Mouse (Mus musculus) CH12.LX (cell line): Measurements from ENCODE around the gene Srprb. TPM values are rescaled to one million over a fixed set of nuclear protein-coding genes. Genes with fewer than 3 reads are reported as not detected.

Experiments used
- DNase-seq: peaks from one replicate; pipeline ENCODE4 v3.0.0-alpha.2; 2013; ENCODE audit errors: extremely low read depth
- H3K27ac ChIP-seq: 2 replicates; pipeline ENCODE4 v1.5.1; 2012; ENCODE audit warnings: low read depth, mild to moderate bottlenecking, control low read depth, moderate library complexity; ENCODE audit not compliant: insufficient read depth
- H3K27me3 ChIP-seq: replicated peaks from 2 replicates; pipeline ENCODE3; 2012; ENCODE audit warnings: inconsistent platforms
- H3K36me3 ChIP-seq, 2 experiments: replicated peaks in 1 of 2; 2 replicates each; pipeline versions ENCODE3 to v1.6.1; 2012; ENCODE audit warnings: inconsistent platforms in 1 of 2, low read length in 1 of 2, mild to moderate bottlenecking in 1 of 2, mixed read lengths in 1 of 2, moderate library complexity in 1 of 2; ENCODE audit not compliant: control insufficient read depth in 1 of 2, insufficient read depth in 1 of 2
- H3K4me1 ChIP-seq, 2 experiments: 2 replicates each; pipeline ENCODE4 v1.6.1; 2012; ENCODE audit warnings: inconsistent platforms in 1 of 2, moderate library complexity in 1 of 2; ENCODE audit not compliant: insufficient read depth in 2 of 2, control insufficient read depth in 1 of 2
- H3K4me2 ChIP-seq: 2 replicates; pipeline ENCODE4 v1.6.1; 2012; ENCODE audit warnings: low read depth, mild to moderate bottlenecking, control low read depth; ENCODE audit not compliant: poor library complexity, insufficient read depth, severe bottlenecking
- H3K4me3 ChIP-seq, 3 experiments: fragments of 150-350 bp in 1 of 3; sonication (generic) in 1 of 3; replicated peaks in 1 of 3; 2 replicates each; pipeline versions ENCODE3 to v1.5.1; 2011 to 2012; ENCODE audit warnings: low read depth in 2 of 3, low read length in 2 of 3, mild to moderate bottlenecking in 2 of 3, moderate library complexity in 2 of 3, control low read depth in 1 of 3, improper control_type of control experiment in 1 of 3, inconsistent platforms in 1 of 3, mixed read lengths in 1 of 3; ENCODE audit not compliant: poor library complexity in 1 of 3
- H3K79me2 ChIP-seq: replicated peaks from 2 replicates; pipeline ENCODE4 v1.6.1; 2012; ENCODE audit warnings: mild to moderate bottlenecking, moderate library complexity; ENCODE audit not compliant: control insufficient read depth, poor library complexity, insufficient read depth, severe bottlenecking; ENCODE audit errors: extremely low read depth
- H3K9ac ChIP-seq: 2 replicates; pipeline ENCODE4 v1.6.1; 2012; ENCODE audit warnings: low read depth, mild to moderate bottlenecking, control low read depth, moderate library complexity; ENCODE audit not compliant: insufficient read depth
- H3K9me3 ChIP-seq: replicated peaks from 2 replicates; pipeline ENCODE3; 2012; ENCODE audit warnings: low read length, inconsistent platforms, mixed read lengths
- E2F4 ChIP-seq: IDR thresholded peaks from 2 replicates; pipeline ENCODE4 v1.6.1; 2011; ENCODE audit warnings: low read depth, low read length, improper control_type of control experiment; ENCODE audit not compliant: insufficient replicate concordance
- ELF1 ChIP-seq: IDR thresholded peaks from 2 replicates; pipeline ENCODE4 v1.6.1; 2014; ENCODE audit warnings: low read depth, mild to moderate bottlenecking, inconsistent platforms, low read length, improper control_type of control experiment
- ETS1 ChIP-seq: conservative IDR thresholded peaks from 2 replicates; pipeline ENCODE4 v1.6.1; 2012; ENCODE audit warnings: low read depth, mild to moderate bottlenecking, inconsistent platforms, low read length, improper control_type of control experiment, moderate library complexity
- GABPA ChIP-seq: IDR thresholded peaks from 2 replicates; pipeline ENCODE4 v1.6.1; 2012; ENCODE audit warnings: low read depth, low read length, improper control_type of control experiment, inconsistent platforms; ENCODE audit not compliant: insufficient replicate concordance
- HCFC1 ChIP-seq: IDR thresholded peaks from 2 replicates; pipeline ENCODE4 v1.6.1; 2012; ENCODE audit warnings: low read depth, mild to moderate bottlenecking, inconsistent platforms, low read length, improper control_type of control experiment
- MAFK ChIP-seq: IDR thresholded peaks from 2 replicates; pipeline ENCODE4 v1.6.1; 2011; ENCODE audit warnings: low read length, improper control_type of control experiment; ENCODE audit not compliant: insufficient replicate concordance
- MAZ ChIP-seq: IDR thresholded peaks from 2 replicates; pipeline ENCODE4 v1.6.1; 2012; ENCODE audit warnings: low read depth, mild to moderate bottlenecking, inconsistent platforms, low read length, improper control_type of control experiment, moderate library complexity
- MEF2A ChIP-seq: IDR thresholded peaks from 2 replicates; pipeline ENCODE4 v1.6.1; 2014; ENCODE audit warnings: low read depth, mild to moderate bottlenecking, inconsistent platforms, low read length, improper control_type of control experiment, borderline replicate concordance
- PAX5 ChIP-seq: IDR thresholded peaks from 2 replicates; pipeline ENCODE4 v1.6.1; 2012; ENCODE audit warnings: low read length, inconsistent platforms, mixed read lengths
- POLR2A ChIP-seq: IDR thresholded peaks from 2 replicates; pipeline ENCODE4 v1.6.1; 2011; ENCODE audit warnings: low read depth, mild to moderate bottlenecking, improper control_type of control experiment, low read length
- POLR2AphosphoS2 ChIP-seq: IDR thresholded peaks from 2 replicates; pipeline ENCODE4 v1.6.1; 2011; ENCODE audit warnings: low read depth, low read length, improper control_type of control experiment
- SMC3 ChIP-seq: IDR thresholded peaks from 2 replicates; pipeline ENCODE4 v1.6.1; 2011; ENCODE audit warnings: low read depth, low read length, improper control_type of control experiment
- TCF12 ChIP-seq: IDR thresholded peaks from 2 replicates; pipeline ENCODE4 v1.6.1; 2014; ENCODE audit warnings: low read depth, mild to moderate bottlenecking, inconsistent platforms, low read length, improper control_type of control experiment
- UBTF ChIP-seq: IDR thresholded peaks from 2 replicates; pipeline ENCODE4 v1.6.1; 2012; ENCODE audit warnings: low read depth, mild to moderate bottlenecking, inconsistent platforms, low read length, improper control_type of control experiment, moderate library complexity
- USF1 ChIP-seq: IDR thresholded peaks from 2 replicates; pipeline ENCODE4 v1.6.1; 2014; ENCODE audit warnings: low read depth, mild to moderate bottlenecking, inconsistent platforms, low read length, improper control_type of control experiment
- ZC3H11A ChIP-seq: IDR thresholded peaks from 2 replicates; pipeline ENCODE4 v1.6.1; 2012; ENCODE audit warnings: low read depth, mild to moderate bottlenecking, inconsistent platforms, low read length, improper control_type of control experiment
- ZKSCAN1 ChIP-seq: IDR thresholded peaks from 2 replicates; pipeline ENCODE4 v1.6.1; 2012; ENCODE audit warnings: low read depth, inconsistent platforms, low read length, improper control_type of control experiment, borderline replicate concordance
- ZMIZ1 ChIP-seq: IDR thresholded peaks from 2 replicates; pipeline ENCODE4 v1.6.1; 2012; ENCODE audit warnings: low read depth, mild to moderate bottlenecking, inconsistent platforms, low read length, improper control_type of control experiment
- dilution Hi-C: fragments of 300-500 bp; cut with MboI; formaldehyde crosslinking; loops from 2 replicates; pipeline ENCODE4 v1.14.3; 2020; ENCODE audit warnings: low sequenced_read_pairs; ENCODE audit not compliant: extremely low pct_unique_long_range_greater_than_20kb, extremely low pct_ligation_motif_present
- in situ Hi-C: fragments of 300-500 bp; cut with MboI; formaldehyde crosslinking; loops from 3 replicates; pipeline ENCODE4 v1.14.3; 2019; ENCODE audit warnings: low sequenced_read_pairs, low pct_ligation_motif_present, low pct_unique_long_range_greater_than_20kb, mixed read lengths
- polyA plus RNA-seq: library from polyadenylated mRNA; unstranded; fragments of >175 nt; gene quantifications from 2 replicates; pipeline ENCODE4 v1.2.1, GENCODE M21; 2012; ENCODE audit warnings: low read depth; ENCODE audit not compliant: insufficient read length
- total RNA-seq, 2 experiments: library from RNA; depleted of rRNA; stranded (reverse); fragments of 300-350 nt in 1 of 2; fragments of >200 nt in 1 of 2; gene quantifications; 2 replicates each; pipeline ENCODE4 v1.2.3; 2012 to 2014

The Srprb gene
- total and polyA plus RNA-seq, 3 experiments: 39.5 to 67.2 (median 59.7) TPM

DNA sequence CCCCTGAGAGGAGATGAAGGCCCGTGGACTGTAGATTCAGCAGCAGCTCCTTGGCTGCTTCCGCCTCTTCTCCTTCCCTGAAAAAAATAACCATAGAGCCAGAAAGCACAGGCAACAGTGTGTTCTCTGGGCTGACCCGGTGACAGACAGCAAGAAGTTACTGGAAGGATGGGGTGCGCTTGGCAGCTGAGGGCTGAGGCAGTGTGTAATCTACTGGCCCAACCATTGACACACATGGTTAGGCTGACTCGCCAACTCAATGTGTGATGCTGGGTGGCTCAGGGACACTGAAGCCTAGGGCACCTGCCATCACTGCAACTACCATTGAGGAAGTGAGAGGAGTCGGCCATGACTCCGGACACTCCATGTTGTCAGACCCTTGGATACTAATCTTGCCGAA lies 20.1 kb downstream of the Srprb start:
- no peak for DNase-seq
- TF ChIP-seq ZKSCAN1: no peak
- TF ChIP-seq UBTF: no peak
- TF ChIP-seq HCFC1: no peak
- TF ChIP-seq POLR2AphosphoS2: no peak
- no peak for TF ChIP-seq PAX5
- no peak for TF ChIP-seq SMC3
- TF ChIP-seq ZMIZ1: no peak
- no peak for TF ChIP-seq ETS1
- no peak for TF ChIP-seq ZC3H11A
- no peak for TF ChIP-seq TCF12
- no peak for TF ChIP-seq MAFK
- TF ChIP-seq USF1: no peak
- TF ChIP-seq GABPA: no peak
- Histone ChIP-seq H3K79me2 (no peaks in the 10 kb centered on the region), H3K27me3 (peaks cover 9% of the 10 kb centered on the region), H3K4me3 (no peak overlapping the region), H3K27ac (no peak overlapping the region), H3K9me3 (no peaks in the 10 kb centered on the region), H3K4me1 (0 out of 4 replicates have a peak, but pooled peaks cover 2 to 3% of the 10 kb centered on the region in 2 experiments), H3K36me3 (peaks cover 0 to 2% of the 10 kb centered on the region in 2 experiments), H3K9ac (no peak overlapping the region), H3K4me2 (no peak overlapping the region)
- dilution Hi-C loops (no loop called here), in situ Hi-C loops (no loop called here)

DNA sequence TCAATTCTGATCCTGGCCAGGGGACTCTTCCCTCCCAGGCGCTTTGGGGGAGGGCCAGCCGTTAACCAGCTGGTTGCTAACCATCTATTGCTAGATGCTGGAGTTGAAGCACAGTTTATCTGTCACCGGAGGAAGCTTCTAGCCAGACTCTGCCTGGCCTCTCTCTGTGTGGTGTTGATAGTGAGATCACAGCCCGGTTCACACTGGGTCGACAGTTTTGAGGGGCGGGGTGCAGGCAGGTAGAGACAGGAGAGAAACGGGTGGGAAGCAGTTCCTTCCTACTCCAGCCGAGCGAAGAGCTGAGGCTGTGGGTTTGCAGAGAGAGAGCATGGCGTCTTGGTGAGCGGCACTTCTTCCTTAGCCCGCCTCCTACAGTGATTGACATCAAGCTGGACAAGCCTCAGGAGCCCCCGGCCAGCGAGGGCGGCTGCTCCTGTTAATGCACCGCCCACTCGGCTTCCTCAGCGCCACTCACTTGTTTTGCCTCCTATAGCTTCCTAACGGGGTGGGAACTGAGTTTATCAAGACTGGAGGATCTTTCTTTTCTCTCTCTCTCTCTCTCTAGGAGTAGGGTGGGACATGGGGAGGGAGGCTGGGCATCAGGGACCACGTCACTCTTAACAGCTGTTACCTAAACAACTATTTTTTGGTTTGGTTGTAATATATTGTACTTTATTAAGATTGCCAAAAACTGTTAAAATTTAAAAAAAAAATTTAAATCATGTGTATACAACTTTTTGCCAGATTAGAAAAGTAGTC lies 21.0 kb downstream of the Srprb start:
- no peaks in the 10 kb centered on the region for H3K9me3 ChIP-seq
- H3K27ac ChIP-seq: no peak overlapping the region
- 0 out of 2 replicates have a peak, but pooled peaks have one; percentile 12 for TF ChIP-seq ELF1
- no peak for TF ChIP-seq E2F4
- no peak for TF ChIP-seq MAZ
- TF ChIP-seq HCFC1: no peak
- no peak for TF ChIP-seq MEF2A
- no peak for TF ChIP-seq UBTF
- peak; percentile 46 for TF ChIP-seq POLR2A
- H3K36me3 ChIP-seq: no peaks in the 10 kb centered on the region
- in situ Hi-C loops: no loop called here
- no peak overlapping the region for H3K4me3 ChIP-seq
- no peaks in the 10 kb centered on the region for H3K79me2 ChIP-seq
- no peak for DNase-seq
- H3K27me3 ChIP-seq: peaks cover 9% of the 10 kb centered on the region
- H3K4me1 ChIP-seq: 0 out of 4 replicates have a peak, but pooled peaks cover 2 to 3% of the 10 kb centered on the region in 2 experiments
- peak overlapping the region; percentile 4 for H3K4me2 ChIP-seq
- no peak overlapping the region for H3K9ac ChIP-seq
- dilution Hi-C loops: no loop called here
